Mouse (Mus musculus) ES-E14 (cell line): Measurements from ENCODE around the gene Naf1. TPM values are rescaled to one million over a fixed set of nuclear protein-coding genes. Genes with fewer than 3 reads are reported as not detected.

Experiments
- DNase-seq: peaks from one replicate; pipeline ENCODE4 v3.0.0-alpha.2; 2013; ENCODE audit warnings: low read depth, low spot score
- H3K27ac ChIP-seq: 2 replicates; pipeline ENCODE4 v1.5.1; 2012; ENCODE audit warnings: low read depth, mild to moderate bottlenecking, low read length, moderate library complexity, mixed read lengths; ENCODE audit not compliant: poor library complexity, insufficient read depth, severe bottlenecking
- H3K36me3 ChIP-seq: 2 replicates; pipeline ENCODE4 v1.6.1; 2012; ENCODE audit warnings: mild to moderate bottlenecking, low read length, moderate library complexity, mixed read lengths; ENCODE audit not compliant: control insufficient read depth, poor library complexity, insufficient read depth, severe bottlenecking
- H3K4me1 ChIP-seq, 2 experiments: fragments of 150-350 bp in 1 of 2; sonication (generic) in 1 of 2; 2 replicates each; pipeline ENCODE4 v1.6.1; 2012; ENCODE audit warnings: low read length in 2 of 2, mild to moderate bottlenecking in 1 of 2, mixed read lengths in 1 of 2; ENCODE audit not compliant: control insufficient read depth in 2 of 2, insufficient read depth in 2 of 2, poor library complexity in 1 of 2
- H3K4me3 ChIP-seq, 2 experiments: fragments of 150-350 bp in 1 of 2; sonication (generic) in 1 of 2; 2 replicates each; pipeline ENCODE4 v1.5.1; 2012; ENCODE audit warnings: low read length in 2 of 2, low read depth in 1 of 2, mild to moderate bottlenecking in 1 of 2, mixed read lengths in 1 of 2; ENCODE audit not compliant: insufficient read depth in 1 of 2, poor library complexity in 1 of 2, severe bottlenecking in 1 of 2
- H3K9ac ChIP-seq: 2 replicates; pipeline ENCODE4 v1.6.1; 2012; ENCODE audit warnings: low read depth, mild to moderate bottlenecking, low read length, mixed read lengths; ENCODE audit not compliant: poor library complexity, insufficient read depth, severe bottlenecking
- H3K9me3 ChIP-seq: fragments of 150-350 bp; sonication (generic); 2 replicates; pipeline ENCODE4 v1.6.1; 2012; ENCODE audit warnings: low read depth, mild to moderate bottlenecking, low read length; ENCODE audit not compliant: control insufficient read depth, insufficient read depth
- CHD2 ChIP-seq: IDR thresholded peaks from 2 replicates; pipeline ENCODE4 v1.6.1; 2014; ENCODE audit warnings: mild to moderate bottlenecking, low read depth, low read length, inconsistent platforms
- HCFC1 ChIP-seq: IDR thresholded peaks from 2 replicates; pipeline ENCODE4 v1.6.1; 2012; ENCODE audit warnings: low read length, inconsistent platforms, borderline replicate concordance; ENCODE audit not compliant: insufficient read depth
- MAFK ChIP-seq: IDR thresholded peaks from 2 replicates; pipeline ENCODE4 v1.6.1; 2014; ENCODE audit warnings: mild to moderate bottlenecking, low read depth, low read length, inconsistent platforms; ENCODE audit not compliant: insufficient read depth
- ZC3H11A ChIP-seq: IDR thresholded peaks from 2 replicates; pipeline ENCODE4 v1.6.1; 2012; ENCODE audit warnings: low read depth, mild to moderate bottlenecking, inconsistent platforms, low read length, borderline replicate concordance
- ZNF384 ChIP-seq: IDR thresholded peaks from 2 replicates; pipeline ENCODE4 v1.6.1; 2012; ENCODE audit warnings: low read depth, low read length, inconsistent platforms
- in situ Hi-C, 2 experiments: fragments of 600-800 bp; cut with MboI; formaldehyde crosslinking; loops; one replicate each; pipeline ENCODE4 v1.15.1; 2025; ENCODE audit warnings: low sequenced_read_pairs in 2 of 2, inconsistent platforms in 1 of 2; ENCODE audit not compliant: unreplicated experiment in 2 of 2
- total RNA-seq: library from RNA; depleted of rRNA; stranded (reverse); fragments of 300-350 nt; gene quantifications from 2 replicates; pipeline ENCODE4 v1.2.3, GENCODE M21; 2012

The Naf1 gene
- total RNA-seq, 1 experiment, result 13.7 TPM

DNA sequence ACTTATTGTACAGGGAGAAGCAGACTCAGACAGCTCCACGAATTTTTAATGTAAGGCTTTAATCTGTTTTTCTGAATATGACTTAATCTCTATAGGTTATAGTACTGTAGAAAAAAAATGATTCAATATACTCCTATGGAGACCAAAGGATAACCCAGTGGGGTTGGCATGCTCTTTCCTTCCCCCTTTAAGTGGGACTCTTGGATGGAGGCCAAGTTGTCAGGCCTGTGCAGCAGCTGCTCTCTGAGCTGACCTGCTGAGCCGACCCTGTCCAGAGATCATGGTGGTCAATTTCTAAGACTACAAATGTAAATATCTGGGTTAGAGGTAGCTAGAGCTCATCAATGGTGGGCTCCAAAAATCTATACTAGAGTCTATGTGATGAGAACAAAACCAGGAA, 45.0 kb downstream of the Naf1 start:
- in situ Hi-C loops, result no loop called here

GRCm38 (mm10) chr8:66905557-66905956, 45.5 kb downstream of the Naf1 start:
- in situ Hi-C loops, result no loop called here
- TF ChIP-seq HCFC1, result no peak
- no peak for TF ChIP-seq ZNF384
- TF ChIP-seq CHD2, result no peak
- no peak for TF ChIP-seq ZC3H11A
- no peak for TF ChIP-seq MAFK

More for the DNA sequence above, 45.0 kb downstream of the Naf1 start:
- Histone ChIP-seq H3K27ac (no peak overlapping the region), H3K4me1 (no peaks in the 10 kb centered on the region), H3K9ac (no peak overlapping the region), H3K36me3 (no peaks in the 10 kb centered on the region), H3K9me3 (no peaks in the 10 kb centered on the region), H3K4me3 (no peak overlapping the region)
- TF ChIP-seq ZNF384, result no peak
- no peak for TF ChIP-seq ZC3H11A
- TF ChIP-seq CHD2, result no peak
- no peak for TF ChIP-seq MAFK
- no peak for TF ChIP-seq HCFC1
- DNase-seq, result no peak

GRCm38 (mm10) chr8:66906116-66906515, 46.1 kb downstream of the Naf1 start:
- Histone ChIP-seq H3K27ac (no peak overlapping the region), H3K9ac (no peak overlapping the region), H3K4me1 (no peaks in the 10 kb centered on the region), H3K9me3 (no peaks in the 10 kb centered on the region), H3K4me3 (no peak overlapping the region), H3K36me3 (no peaks in the 10 kb centered on the region)
- no peak for DNase-seq
- in situ Hi-C loops, result no loop called here
- no peak for TF ChIP-seq ZC3H11A
- no peak for TF ChIP-seq CHD2
- no peak for TF ChIP-seq ZNF384
- TF ChIP-seq MAFK, result no peak
- no peak for TF ChIP-seq HCFC1

More at GRCm38 (mm10) chr8:66905557-66905956, 45.5 kb downstream of the Naf1 start:
- DNase-seq, result no peak
- Histone ChIP-seq H3K4me3 (no peak overlapping the region), H3K27ac (no peak overlapping the region), H3K4me1 (no peaks in the 10 kb centered on the region), H3K9ac (no peak overlapping the region), H3K9me3 (no peaks in the 10 kb centered on the region), H3K36me3 (no peaks in the 10 kb centered on the region)

- no peak for TF ChIP-seq ZNF384
- TF ChIP-seq MAFK, result no peak
- no peak for TF ChIP-seq CHD2
- no peak for TF ChIP-seq ZC3H11A
- no peak for TF ChIP-seq HCFC1
- no peak overlapping the region for H3K9ac ChIP-seq
- H3K9me3 ChIP-seq, result no peaks in the 10 kb centered on the region
- no peak for DNase-seq
- H3K4me1 ChIP-seq, result no peaks in the 10 kb centered on the region
- H3K4me3 ChIP-seq, result no peak overlapping the region
- in situ Hi-C loops, result no loop called here
- no peak overlapping the region for H3K27ac ChIP-seq
- H3K36me3 ChIP-seq, result no peaks in the 10 kb centered on the region
Measured at GRCm38 (mm10) chr8:66910684-66911083, 50.7 kb downstream of the Naf1 start.
